Mouse (Mus musculus) myocyte (in vitro differentiated cells): ENCODE measurements around the gene Rhobtb3.

Experiments
- CEBPB ChIP-seq: IDR thresholded peaks from 2 replicates; pipeline ENCODE4 v1.6.1; 2011; ENCODE audit warnings: mild to moderate bottlenecking, moderate library complexity; ENCODE audit not compliant: poor library complexity, insufficient read depth, severe bottlenecking
- E2F4 ChIP-seq: IDR thresholded peaks from one replicate; pipeline ENCODE4 v1.6.1; 2011; ENCODE audit warnings: mild to moderate bottlenecking, control low read depth, moderate library complexity; ENCODE audit not compliant: insufficient read depth
- POLR2A ChIP-seq: IDR thresholded peaks from one replicate; pipeline ENCODE4 v1.6.1; 2011; ENCODE audit warnings: low read depth, mild to moderate bottlenecking, control low read depth, moderate library complexity; ENCODE audit not compliant: insufficient read length
- TCF12 ChIP-seq: IDR thresholded peaks from one replicate; pipeline ENCODE4 v1.6.1; 2011; ENCODE audit warnings: mild to moderate bottlenecking, control low read depth; ENCODE audit not compliant: poor library complexity, insufficient read depth, severe bottlenecking
- USF1 ChIP-seq: IDR thresholded peaks from one replicate; pipeline ENCODE4 v1.6.1; 2011; ENCODE audit warnings: low read depth, mild to moderate bottlenecking, control low read depth, moderate library complexity

GRCm38 (mm10) chr13:75891868-75892267 lies 51.9 kb downstream of the Rhobtb3 start:
- no peak for TF ChIP-seq POLR2A
- TF ChIP-seq TCF12, result no peak
- TF ChIP-seq USF1, result no peak
- no peak for TF ChIP-seq E2F4
- TF ChIP-seq CEBPB, result no peak
